Mouse (Mus musculus) heart, embryonic 13.5 days (tissue): Measurements from ENCODE around the gene Mylk3. TPM values are rescaled to one million over a fixed set of nuclear protein-coding genes. Genes with fewer than 3 reads are reported as not detected.

ENCODE experiments used
- ATAC-seq: fragments of 200-750 bp; cut with Nextera tagmentation; 2 replicates; pipeline ENCODE4 v1.8.0; 2017; ENCODE audit warnings: moderate TSS enrichment; ENCODE audit not compliant: insufficient number of reproducible peaks, low FRiP score, low TSS enrichment; ENCODE audit errors: extremely low read depth
- H3K27ac ChIP-seq: fragments of 300-500 bp; sonication (generic); replicated peaks from 2 replicates; pipeline ENCODE4 v1.5.1; 2015; ENCODE audit warnings: moderate library complexity, mild to moderate bottlenecking, inconsistent platforms
- H3K27me3 ChIP-seq: fragments of 300-500 bp; sonication (generic); replicated peaks from 2 replicates; pipeline ENCODE4 v1.6.1; 2015; ENCODE audit warnings: mild to moderate bottlenecking, inconsistent platforms
- H3K36me3 ChIP-seq: fragments of 300-500 bp; sonication (generic); 2 replicates; pipeline ENCODE4 v1.6.1; 2015; ENCODE audit warnings: mild to moderate bottlenecking, inconsistent platforms
- H3K4me1 ChIP-seq: fragments of 300-500 bp; sonication (generic); 2 replicates; pipeline ENCODE4 v1.6.1; 2015; ENCODE audit warnings: inconsistent platforms
- H3K4me2 ChIP-seq: fragments of 300-500 bp; sonication (generic); 2 replicates; pipeline ENCODE4 v1.6.1; 2015; ENCODE audit warnings: inconsistent platforms, mild to moderate bottlenecking, moderate library complexity
- H3K4me3 ChIP-seq: fragments of 300-500 bp; sonication (generic); 2 replicates; pipeline ENCODE4 v1.5.1; 2015; ENCODE audit warnings: moderate library complexity, mild to moderate bottlenecking, inconsistent platforms
- H3K9ac ChIP-seq: fragments of 300-500 bp; sonication (generic); 2 replicates; pipeline ENCODE4 v1.6.1; 2015; ENCODE audit warnings: inconsistent platforms, mild to moderate bottlenecking, moderate library complexity
- H3K9me3 ChIP-seq: fragments of 300-500 bp; sonication (generic); 2 replicates; pipeline ENCODE4 v1.6.1; 2016; ENCODE audit warnings: inconsistent platforms
- WGBS: fragments of 180-500 bp; shearing (Covaris S2); methylation state at CpG from one replicate; pipeline ENCODE4 v1.1.7; 2015; ENCODE audit warnings: mixed read lengths; 5-methylcytosine and 5-hydroxymethylcytosine counted together
- polyA plus RNA-seq: library from polyadenylated mRNA; unstranded; fragments of >200 nt; fragmentation: Nextera tagmentation; extraction: Ambion mirVana; gene quantifications from 2 replicates; pipeline ENCODE4 v1.2.1, GENCODE M21; 2015

Mylk3 gene
- polyA plus RNA-seq, 1 experiment from 2014 or later = 197 TPM

- 54% methylated on average over 7 of the region's 7 CpGs for WGBS
- H3K9me3 ChIP-seq = no peaks in the 10 kb centered on the region
- H3K4me3 ChIP-seq = no peak overlapping the region
- H3K27ac ChIP-seq = no peak overlapping the region; the same call in 1 of the 2 replicates
- H3K4me1 ChIP-seq = peaks cover 20% of the 10 kb centered on the region
- H3K36me3 ChIP-seq = peaks cover 26% of the 10 kb centered on the region
- no peak overlapping the region for H3K4me2 ChIP-seq
- no peaks in the 10 kb centered on the region for H3K27me3 ChIP-seq
- ATAC-seq = no peak
- 0 out of 2 replicates have a peak overlapping the region, but pooled peaks have one; percentile 10 for H3K9ac ChIP-seq
Observed at GRCm38 (mm10) chr8:85408053-85408505, 21.9 kb upstream of the Mylk3 start.

- Histone ChIP-seq H3K9me3 (no peaks in the 10 kb centered on the region), H3K4me2 (peak overlapping the region; percentile 25), H3K9ac (peak overlapping the region; percentile 29; the same call in 1 of the 2 replicates), H3K4me1 (peaks cover 20% of the 10 kb centered on the region), H3K4me3 (no peak overlapping the region), H3K27me3 (no peaks in the 10 kb centered on the region), H3K27ac (peak overlapping the region; percentile 44; the same call in 1 of the 2 replicates), H3K36me3 (peaks cover 16% of the 10 kb centered on the region)
- ATAC-seq = no peak
- 61% methylated on average over 10 of the region's 10 CpGs for WGBS
Observed at GRCm38 (mm10) chr8:85405961-85406360, 19.8 kb upstream of the Mylk3 start.

- H3K36me3 ChIP-seq = peaks cover 14% of the 10 kb centered on the region
- no peak; the same call in 1 of the 2 replicates for ATAC-seq
- no peak overlapping the region for H3K4me3 ChIP-seq
- no peak overlapping the region; the same call in 1 of the 2 replicates for H3K9ac ChIP-seq
- H3K27ac ChIP-seq = peak overlapping the region; percentile 44; the same call in 1 of the 2 replicates
- H3K27me3 ChIP-seq = no peaks in the 10 kb centered on the region
- H3K9me3 ChIP-seq = no peaks in the 10 kb centered on the region
- 25% methylated on average over 3 of the region's 3 CpGs for WGBS
- H3K4me2 ChIP-seq = peak overlapping the region; percentile 25
- H3K4me1 ChIP-seq = peaks cover 20% of the 10 kb centered on the region
Observed at GRCm38 (mm10) chr8:85405418-85405817, 19.3 kb upstream of the Mylk3 start.

- H3K4me2 ChIP-seq = no peak overlapping the region
- H3K4me1 ChIP-seq = peaks cover 35% of the 10 kb centered on the region
- ATAC-seq = no peak
- H3K4me3 ChIP-seq = no peak overlapping the region
- H3K9me3 ChIP-seq = no peaks in the 10 kb centered on the region; the same call in 1 of the 2 replicates
- no peaks in the 10 kb centered on the region for H3K27me3 ChIP-seq
- 86% methylated on average over 4 of the region's 4 CpGs for WGBS
- H3K9ac ChIP-seq = no peak overlapping the region
- H3K27ac ChIP-seq = no peak overlapping the region
- H3K36me3 ChIP-seq = no peaks in the 10 kb centered on the region
Observed at GRCm38 (mm10) chr8:85398548-85398947, 12.4 kb upstream of the Mylk3 start.

- no peak for ATAC-seq
- Histone ChIP-seq H3K36me3 (no peaks in the 10 kb centered on the region), H3K4me2 (no peak overlapping the region), H3K9ac (0 out of 2 replicates have a peak overlapping the region, but pooled peaks have one; percentile 47), H3K27me3 (no peaks in the 10 kb centered on the region), H3K27ac (peak overlapping the region; percentile 54), H3K4me1 (peaks cover 35% of the 10 kb centered on the region), H3K4me3 (no peak overlapping the region), H3K9me3 (no peaks in the 10 kb centered on the region; the same call in 1 of the 2 replicates)
- WGBS = 31% methylated on average over 5 of the region's 5 CpGs
Observed at GRCm38 (mm10) chr8:85397508-85397907, 11.4 kb upstream of the Mylk3 start.

DNA sequence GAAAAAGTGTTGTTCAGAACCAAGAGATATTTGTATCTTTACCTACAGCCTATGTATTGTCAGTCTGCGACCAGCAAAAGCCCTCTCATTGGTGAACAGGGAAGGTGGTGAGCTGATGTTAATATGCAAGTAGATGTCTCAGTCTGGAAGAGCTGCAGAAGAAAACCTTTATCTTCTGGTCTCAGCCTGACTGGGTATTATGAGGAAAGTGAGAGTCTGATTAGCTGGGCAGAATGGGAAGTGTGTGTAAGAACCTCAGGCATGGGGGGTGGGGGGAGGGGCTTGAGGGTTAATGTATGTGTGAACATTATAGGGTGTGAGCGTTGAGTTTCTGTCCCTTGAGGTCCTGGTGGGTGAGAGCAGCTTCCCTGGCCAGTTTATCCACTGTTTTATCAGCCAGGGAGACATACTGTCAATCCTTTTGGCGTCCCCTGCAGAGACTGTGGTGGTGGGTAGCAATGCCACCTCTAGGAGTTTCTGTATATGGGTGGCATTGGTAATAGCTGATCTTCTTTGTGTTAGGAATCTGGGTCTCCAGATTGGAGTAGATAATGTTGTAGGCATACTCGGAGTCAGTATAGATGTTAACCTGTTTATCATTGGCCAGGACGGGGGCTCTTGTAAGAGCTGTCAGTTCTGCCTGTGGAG is 10.4 kb upstream of the Mylk3 start:
- Histone ChIP-seq H3K4me3 (no peak overlapping the region), H3K9me3 (no peaks in the 10 kb centered on the region; the same call in 1 of the 2 replicates), H3K9ac (no peak overlapping the region), H3K36me3 (no peaks in the 10 kb centered on the region), H3K27me3 (no peaks in the 10 kb centered on the region), H3K4me2 (no peak overlapping the region), H3K4me1 (peaks cover 36% of the 10 kb centered on the region), H3K27ac (peak overlapping the region; percentile 54; the same call in 1 of the 2 replicates)
- 64% methylated on average over 5 of the region's 5 CpGs for WGBS
- no peak for ATAC-seq

DNA sequence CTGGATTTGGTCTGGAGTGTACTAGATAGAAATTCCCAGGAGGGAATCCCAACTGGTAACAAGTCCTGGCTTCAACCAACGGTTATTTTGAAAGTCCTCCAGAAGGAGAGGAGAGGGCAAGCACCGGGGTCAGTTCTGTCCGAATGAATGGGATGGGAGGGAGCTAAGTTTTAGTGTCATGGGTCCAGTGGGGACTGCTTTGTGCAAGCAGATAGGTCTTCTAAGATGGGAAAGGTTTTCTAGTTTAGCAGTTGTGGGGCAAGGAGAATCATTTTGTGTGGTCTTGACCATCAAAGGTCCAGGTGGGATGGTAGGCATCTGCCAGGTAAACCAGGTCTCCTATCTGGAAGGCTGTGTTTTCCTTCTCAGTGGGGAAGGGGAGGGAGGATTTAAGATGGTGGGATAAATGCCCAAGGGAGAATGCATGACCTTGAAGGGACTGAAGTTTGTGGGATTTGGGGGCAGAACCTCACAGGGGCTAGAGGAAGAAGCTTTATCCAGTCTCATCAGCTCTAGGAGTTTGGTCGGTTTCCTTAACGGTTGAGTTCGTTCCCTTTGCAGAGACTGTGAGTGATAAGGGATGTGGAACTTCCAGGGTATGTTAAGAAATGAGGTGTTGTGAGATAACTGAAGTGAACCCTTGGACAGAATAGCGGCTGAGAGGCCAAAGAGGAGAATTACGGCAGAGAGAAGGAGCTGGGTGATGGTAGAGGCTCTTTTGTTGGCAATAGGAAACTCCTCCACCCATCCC is 9.7 kb upstream of the Mylk3 start:
- H3K4me1 ChIP-seq = peaks cover 41% of the 10 kb centered on the region
- H3K4me3 ChIP-seq = no peak overlapping the region
- H3K36me3 ChIP-seq = no peaks in the 10 kb centered on the region
- H3K27me3 ChIP-seq = no peaks in the 10 kb centered on the region
- H3K4me2 ChIP-seq = no peak overlapping the region
- H3K9ac ChIP-seq = no peak overlapping the region
- no peak for ATAC-seq
- H3K9me3 ChIP-seq = no peaks in the 10 kb centered on the region; the same call in 1 of the 2 replicates
- no peak overlapping the region for H3K27ac ChIP-seq
- WGBS = 36% methylated on average over 8 of the region's 8 CpGs

DNA sequence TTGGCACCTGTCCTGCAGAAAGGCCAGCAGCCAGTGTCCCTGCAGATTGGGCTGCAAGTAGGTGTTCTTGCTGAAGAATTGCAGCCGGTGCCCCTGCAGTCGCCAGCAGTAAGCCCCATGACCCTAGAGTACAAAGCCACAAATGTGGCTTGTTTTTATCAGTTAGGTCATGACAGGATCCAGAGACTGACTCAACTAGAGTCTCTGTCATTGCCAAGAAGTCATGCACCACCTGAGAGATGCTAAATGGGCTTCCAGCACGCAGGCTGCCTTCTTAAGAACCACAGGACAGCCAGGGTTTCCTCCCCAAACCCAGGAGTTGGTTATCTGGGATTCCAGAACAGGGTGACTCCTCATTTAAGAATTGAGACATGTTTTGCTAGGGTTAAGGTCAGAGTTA is 8.9 kb upstream of the Mylk3 start:
- 42% methylated on average over 3 of the region's 3 CpGs for WGBS
- no peak for ATAC-seq

DNA sequence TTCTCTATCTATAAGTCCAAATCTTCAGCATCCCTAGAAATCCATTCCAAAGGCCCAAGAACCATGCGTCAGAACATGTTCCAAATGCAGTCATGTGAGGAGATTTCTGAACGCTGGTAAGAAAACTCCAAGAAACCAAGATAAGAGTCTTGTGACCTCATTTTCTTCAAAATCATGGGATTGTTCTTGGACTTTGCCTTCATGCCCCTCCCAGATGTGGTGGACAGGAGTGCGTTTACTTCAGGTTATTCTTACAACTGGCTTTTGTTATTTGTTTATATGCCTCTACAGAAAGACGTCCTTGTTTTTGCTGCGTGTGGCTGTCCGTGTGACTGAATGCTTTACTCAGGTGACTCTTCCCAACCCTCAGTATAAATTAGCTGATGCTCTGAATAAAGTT is 7.1 kb upstream of the Mylk3 start:
- Histone ChIP-seq H3K27ac (no peak overlapping the region), H3K27me3 (no peaks in the 10 kb centered on the region), H3K4me3 (no peak overlapping the region), H3K36me3 (no peaks in the 10 kb centered on the region), H3K4me1 (peaks cover 37% of the 10 kb centered on the region), H3K4me2 (no peak overlapping the region), H3K9me3 (no peaks in the 10 kb centered on the region), H3K9ac (no peak overlapping the region)
- no peak for ATAC-seq
- 82% methylated on average over 6 of the region's 6 CpGs for WGBS

More for the DNA sequence above, 8.9 kb upstream of the Mylk3 start:
- H3K36me3 ChIP-seq = no peaks in the 10 kb centered on the region
- H3K4me3 ChIP-seq = no peak overlapping the region
- peaks cover 39% of the 10 kb centered on the region for H3K4me1 ChIP-seq
- H3K27ac ChIP-seq = no peak overlapping the region
- no peak overlapping the region for H3K9ac ChIP-seq
- no peaks in the 10 kb centered on the region; the same call in 1 of the 2 replicates for H3K9me3 ChIP-seq
- no peak overlapping the region for H3K4me2 ChIP-seq
- no peaks in the 10 kb centered on the region for H3K27me3 ChIP-seq

DNA sequence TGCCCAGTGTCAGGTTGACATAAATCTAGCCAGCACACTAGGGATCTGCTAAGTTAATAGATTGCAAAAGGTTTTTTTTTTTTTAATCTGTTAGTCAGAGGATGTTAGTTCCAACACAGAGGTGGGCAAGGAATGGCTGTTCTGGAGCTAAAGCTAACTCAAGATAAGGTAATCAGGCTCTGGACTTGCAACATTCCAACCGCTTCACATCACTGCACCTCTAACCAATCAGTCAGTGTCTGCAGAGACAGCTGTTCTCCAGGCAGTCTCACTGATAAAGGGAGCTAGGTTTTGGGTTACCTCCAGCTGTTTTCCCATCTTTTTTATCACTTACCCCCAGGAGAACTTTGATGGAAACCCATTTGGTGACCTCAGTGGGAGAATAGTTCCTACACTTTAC is 5.3 kb upstream of the Mylk3 start:
- WGBS = 39% methylated on average over 1 of the region's 1 CpGs
- ATAC-seq = no peak
- Histone ChIP-seq H3K4me2 (no peak overlapping the region), H3K9me3 (no peaks in the 10 kb centered on the region), H3K27ac (no peak overlapping the region), H3K36me3 (no peaks in the 10 kb centered on the region), H3K4me1 (peaks cover 25% of the 10 kb centered on the region), H3K4me3 (no peak overlapping the region), H3K27me3 (no peaks in the 10 kb centered on the region), H3K9ac (no peak overlapping the region)

- Histone ChIP-seq H3K4me2 (peak overlapping the region; percentile 72), H3K4me3 (no peak overlapping the region), H3K9me3 (no peaks in the 10 kb centered on the region), H3K27me3 (no peaks in the 10 kb centered on the region), H3K27ac (peak overlapping the region; percentile 99), H3K4me1 (peaks cover 86% of the 10 kb centered on the region), H3K9ac (peak overlapping the region; percentile 74), H3K36me3 (no peaks in the 10 kb centered on the region)
- no peak for ATAC-seq
- whole genome bisulfite sequencing = 46% methylated on average over 4 of the region's 4 CpGs
Observed at GRCm38 (mm10) chr8:85381926-85382325, 4.2 kb downstream of the Mylk3 start.
